Mouse (Mus musculus) testis, adult 2 months (tissue): Measurements from ENCODE around the gene Slc16a10. TPM values are rescaled to one million over a fixed set of nuclear protein-coding genes. Genes with fewer than 3 reads are reported as not detected.
"Not testable (repeated sequence)": the region's sequence is repeated elsewhere in the genome, so short reads cannot be mapped to it uniquely, and the experiment has no call there.

Experiments
- H3K27ac ChIP-seq: fragments of 200-500 bp; 2 replicates; pipeline ENCODE4 v1.5.1; 2012; ENCODE audit warnings: low read depth, low read length; ENCODE audit not compliant: control insufficient read depth, insufficient read depth
- H3K27me3 ChIP-seq: fragments of 200-500 bp; 2 replicates; pipeline ENCODE4 v1.6.1; 2012; ENCODE audit warnings: mild to moderate bottlenecking, low read length, moderate library complexity; ENCODE audit not compliant: control insufficient read depth, insufficient read depth
- H3K36me3 ChIP-seq: fragments of 200-500 bp; 2 replicates; pipeline ENCODE4 v1.6.1; 2012; ENCODE audit warnings: mild to moderate bottlenecking, low read length; ENCODE audit not compliant: control insufficient read depth, insufficient read depth
- H3K4me1 ChIP-seq: fragments of 200-500 bp; 2 replicates; pipeline ENCODE4 v1.6.1; 2012; ENCODE audit warnings: low read length; ENCODE audit not compliant: control insufficient read depth, insufficient read depth
- H3K4me3 ChIP-seq: fragments of 200-500 bp; 2 replicates; pipeline ENCODE4 v1.5.1; 2012; ENCODE audit warnings: low read depth, mild to moderate bottlenecking, low read length, moderate library complexity, mixed read lengths; ENCODE audit not compliant: control insufficient read depth
- CTCF ChIP-seq: fragments of 200-500 bp; IDR thresholded peaks from 2 replicates; pipeline ENCODE4 v1.5.1; 2012; ENCODE audit warnings: low read depth, mild to moderate bottlenecking, inconsistent platforms, low read length, moderate library complexity; ENCODE audit not compliant: control insufficient read depth, insufficient read depth, insufficient replicate concordance
- POLR2A ChIP-seq: fragments of 200-500 bp; IDR thresholded peaks from 2 replicates; pipeline ENCODE4 v1.6.1; 2012; ENCODE audit warnings: low read depth, mild to moderate bottlenecking, inconsistent platforms, low read length, moderate library complexity; ENCODE audit not compliant: control insufficient read depth
- polyA plus RNA-seq: library from polyadenylated mRNA; depleted of rRNA; stranded (reverse); fragments of >200 nt; gene quantifications from 2 replicates; pipeline ENCODE4 v1.2.3, GENCODE M21; 2012

The Slc16a10 gene
- polyA plus RNA-seq, 1 experiment = 4.3 TPM

DNA sequence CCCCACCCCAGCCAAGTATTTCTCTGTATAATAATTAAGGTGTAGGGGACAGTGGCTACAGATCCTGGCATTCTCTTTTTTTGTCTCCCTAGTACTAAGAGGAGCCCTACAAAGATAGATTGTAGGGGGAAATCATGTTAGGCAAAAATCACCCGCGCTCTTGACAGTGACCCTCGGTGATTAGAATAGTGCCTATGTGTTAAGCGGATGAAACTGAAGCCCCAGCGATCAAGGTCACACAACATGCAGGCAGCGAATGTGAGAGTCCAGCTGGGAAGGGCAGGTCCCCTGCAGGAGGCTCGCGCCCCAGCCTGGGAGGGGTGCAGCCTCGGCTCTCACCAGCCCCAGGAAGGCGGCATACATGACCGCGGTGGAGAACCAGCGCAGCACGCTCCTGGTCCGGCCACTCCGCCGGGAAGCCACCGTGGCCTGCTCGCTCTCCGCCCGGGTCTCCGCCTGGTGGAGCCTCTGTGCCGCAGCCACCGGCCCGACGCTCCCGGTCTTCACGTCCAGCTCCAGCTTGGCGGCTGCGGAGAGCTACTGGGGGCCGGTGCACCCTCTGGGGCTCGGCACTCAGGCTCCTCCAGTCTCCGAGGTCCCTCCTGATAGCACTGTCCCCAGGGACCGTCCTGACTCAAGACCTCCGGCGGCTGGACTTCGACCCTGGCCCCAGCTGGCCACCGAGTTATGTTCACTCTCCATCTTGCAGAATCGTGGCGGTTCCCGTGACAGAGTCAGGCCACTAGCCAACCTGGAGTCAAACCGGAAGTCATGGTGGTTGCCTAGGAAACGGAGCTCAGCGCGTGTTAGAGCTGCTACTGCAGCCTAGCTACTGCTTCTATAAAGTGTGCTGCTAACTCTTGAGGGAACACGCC, 117.3 kb downstream of the Slc16a10 start, which contains the start of gene Mfsd4b1:
TSS of gene Mfsd4b1 (minus strand) at position 715 of the 875 bp plus-strand sequence.
- H3K4me3 ChIP-seq = peak within 1 kb of the TSS; percentile 82
- peaks cover 9% of the 10 kb centered on the region for H3K4me1 ChIP-seq
- no peaks in the 10 kb centered on the region for H3K27me3 ChIP-seq
- H3K27ac ChIP-seq = peak within 1 kb of the TSS; percentile 59; the same call in 1 of the 2 replicates
- H3K36me3 ChIP-seq = no peaks in the 10 kb centered on the region
- TF ChIP-seq POLR2A (peak; percentile 52), CTCF (no peak)

DNA sequence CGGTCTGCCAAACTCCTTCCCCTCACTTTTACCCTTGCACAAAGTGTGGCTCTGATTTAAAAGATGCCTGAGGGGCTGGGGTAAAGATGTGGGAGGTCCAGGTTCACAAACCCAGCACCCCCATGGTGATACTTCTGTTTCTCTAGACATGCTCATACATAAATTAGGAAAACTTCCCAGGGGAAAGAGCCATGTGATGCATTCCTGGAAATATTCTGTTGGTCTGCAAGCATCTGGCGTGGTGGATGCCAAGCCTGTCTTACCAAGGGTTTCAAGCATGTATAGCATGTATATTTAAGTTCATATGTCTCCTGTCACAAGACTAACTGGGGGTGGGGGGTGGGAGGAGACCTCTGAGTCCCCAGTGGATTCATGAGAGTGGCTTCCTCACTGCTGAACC, 121.7 kb downstream of the Slc16a10 start:
- H3K4me1 ChIP-seq = peaks cover 7% of the 10 kb centered on the region
- TF ChIP-seq CTCF (no peak), POLR2A (no peak)
- no peak overlapping the region for H3K27ac ChIP-seq
- H3K4me3 ChIP-seq = no peak overlapping the region
- no peaks in the 10 kb centered on the region for H3K36me3 ChIP-seq
- H3K27me3 ChIP-seq = no peaks in the 10 kb centered on the region

DNA sequence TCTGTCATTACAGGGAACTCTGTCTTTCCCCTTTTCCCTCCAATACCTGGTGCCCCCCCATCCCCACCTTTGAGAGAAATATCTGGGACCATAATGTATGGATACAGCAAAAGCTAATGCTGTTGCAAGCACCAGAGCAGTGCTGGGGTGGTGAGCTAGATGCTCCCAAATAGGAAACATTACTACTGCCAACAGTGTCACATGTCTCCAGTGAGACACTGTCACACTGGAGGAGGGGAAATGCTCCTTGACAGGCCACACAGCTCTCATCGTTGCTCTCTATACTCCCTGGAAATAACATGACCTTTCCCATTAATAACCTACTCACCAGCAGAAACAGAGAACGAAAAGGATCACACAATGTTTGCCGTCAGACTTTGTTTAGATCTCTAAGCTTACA, 122.6 kb downstream of the Slc16a10 start:
- H3K27me3 ChIP-seq = no peaks in the 10 kb centered on the region
- no peak overlapping the region for H3K27ac ChIP-seq
- no peaks in the 10 kb centered on the region for H3K36me3 ChIP-seq
- H3K4me1 ChIP-seq = peaks cover under 1% of the 10 kb centered on the region; the same call in 1 of the 2 replicates
- no peak overlapping the region for H3K4me3 ChIP-seq
- TF ChIP-seq CTCF = no peak
- no peak for TF ChIP-seq POLR2A

DNA sequence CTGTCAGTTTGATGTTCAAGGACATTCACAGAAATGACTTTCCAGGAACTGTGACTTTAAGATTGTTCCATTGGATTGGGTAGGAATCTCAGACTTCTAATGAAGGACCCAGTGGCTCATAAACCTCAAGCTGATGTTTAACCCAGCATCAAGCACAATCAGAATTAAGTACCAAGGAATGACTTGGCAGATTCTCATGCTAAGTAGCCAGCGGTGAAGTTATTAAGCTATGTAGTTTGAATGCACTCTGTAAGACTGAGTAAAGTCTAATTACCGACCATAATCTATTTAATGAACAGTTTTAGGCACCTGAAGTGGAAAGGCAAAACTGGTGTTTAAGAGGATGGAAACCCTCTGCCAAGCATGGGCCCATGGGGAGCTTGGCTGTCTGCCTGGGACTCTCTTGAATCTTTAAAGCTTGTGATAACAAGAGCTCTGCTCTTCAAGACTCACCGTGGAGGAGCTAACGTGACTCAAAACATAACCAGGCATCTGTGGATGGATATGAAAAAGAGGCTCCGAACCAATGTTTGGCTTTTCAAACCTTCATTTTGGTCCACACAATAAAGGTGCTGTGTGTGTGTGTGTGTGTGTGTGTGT, 123.7 kb downstream of the Slc16a10 start:
- no peaks in the 10 kb centered on the region for H3K4me1 ChIP-seq
- no peaks in the 10 kb centered on the region for H3K36me3 ChIP-seq
- H3K27ac ChIP-seq = no peak overlapping the region
- TF ChIP-seq CTCF = no peak
- TF ChIP-seq POLR2A = no peak
- no peaks in the 10 kb centered on the region for H3K27me3 ChIP-seq
- H3K4me3 ChIP-seq = no peak overlapping the region

DNA sequence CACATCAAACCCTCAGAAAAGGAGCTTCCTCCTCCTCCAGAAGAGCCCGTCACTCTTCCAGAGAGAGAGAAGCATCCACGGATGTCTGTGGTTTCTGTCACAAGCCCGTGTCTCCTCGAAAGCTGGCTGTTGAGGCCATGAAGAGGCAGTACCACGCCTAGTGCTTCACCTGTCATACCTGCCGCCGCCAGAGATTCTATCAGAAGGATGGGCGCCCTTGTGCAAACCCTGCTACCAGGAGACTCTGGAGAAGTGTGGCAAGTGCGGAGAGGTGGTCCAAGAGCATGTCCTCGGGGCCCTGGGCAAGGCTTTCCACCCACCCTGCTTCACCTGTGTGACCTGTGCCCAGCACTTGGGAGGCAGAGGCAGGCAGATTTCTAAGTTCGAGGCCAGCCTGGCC, 132.5 kb downstream of the Slc16a10 start:
- H3K27me3 ChIP-seq = no peaks in the 10 kb centered on the region
- no peak overlapping the region for H3K27ac ChIP-seq
- no peaks in the 10 kb centered on the region for H3K4me1 ChIP-seq
- TF ChIP-seq POLR2A (no peak), CTCF (no peak)
- H3K36me3 ChIP-seq = no peaks in the 10 kb centered on the region
- H3K4me3 ChIP-seq = no peak overlapping the region

DNA sequence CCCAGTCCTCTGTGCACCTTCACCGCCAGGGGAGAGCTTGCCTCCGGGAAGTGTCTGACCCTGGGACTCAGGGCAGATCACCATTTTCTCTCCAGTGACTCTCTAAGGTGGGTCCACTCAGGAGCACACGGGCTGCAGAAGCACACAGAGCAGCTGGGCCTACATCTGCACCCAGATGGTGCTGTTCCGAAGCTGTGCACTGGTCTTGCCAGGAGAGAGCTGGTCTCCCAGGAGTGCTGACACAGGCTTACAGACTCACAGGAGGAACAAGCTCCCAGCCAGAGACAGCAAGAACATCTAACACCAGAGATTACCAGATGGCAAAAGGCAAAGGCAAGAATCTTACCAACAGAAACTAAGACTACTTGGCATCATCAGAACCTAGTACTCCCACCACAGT, 133.2 kb downstream of the Slc16a10 start:
- not testable (repeated sequence) for H3K36me3 ChIP-seq, H3K4me3 ChIP-seq, H3K27ac ChIP-seq, H3K4me1 ChIP-seq, H3K27me3 ChIP-seq

DNA sequence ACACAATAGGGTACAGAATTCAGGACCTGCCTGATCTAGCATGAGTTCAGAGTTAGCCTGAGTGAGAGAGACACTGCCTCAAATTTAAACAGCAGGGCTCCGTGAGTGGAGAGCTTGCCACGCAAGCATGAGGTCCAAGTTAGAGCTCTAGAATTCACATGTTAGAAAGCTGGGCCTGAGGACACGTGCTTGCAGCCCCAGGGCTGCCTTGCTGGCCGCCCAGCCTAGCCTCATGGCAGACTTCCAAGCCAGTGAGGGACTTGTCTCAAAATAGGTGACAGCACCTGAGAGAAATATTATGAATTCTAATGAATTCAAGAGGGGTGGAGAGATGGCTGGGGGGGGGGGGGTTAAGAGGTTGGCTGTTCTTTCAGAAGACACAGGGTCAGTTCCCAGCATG, 134.1 kb downstream of the Slc16a10 start:
- TF ChIP-seq CTCF (no peak), POLR2A (no peak)
- H3K4me3 ChIP-seq = no peak overlapping the region
- H3K27me3 ChIP-seq = no peaks in the 10 kb centered on the region
- H3K36me3 ChIP-seq = no peaks in the 10 kb centered on the region
- no peaks in the 10 kb centered on the region for H3K4me1 ChIP-seq
- H3K27ac ChIP-seq = no peak overlapping the region
